ENCODE assay signal across 8 mouse cellular contexts in the genomic region with DNA sequence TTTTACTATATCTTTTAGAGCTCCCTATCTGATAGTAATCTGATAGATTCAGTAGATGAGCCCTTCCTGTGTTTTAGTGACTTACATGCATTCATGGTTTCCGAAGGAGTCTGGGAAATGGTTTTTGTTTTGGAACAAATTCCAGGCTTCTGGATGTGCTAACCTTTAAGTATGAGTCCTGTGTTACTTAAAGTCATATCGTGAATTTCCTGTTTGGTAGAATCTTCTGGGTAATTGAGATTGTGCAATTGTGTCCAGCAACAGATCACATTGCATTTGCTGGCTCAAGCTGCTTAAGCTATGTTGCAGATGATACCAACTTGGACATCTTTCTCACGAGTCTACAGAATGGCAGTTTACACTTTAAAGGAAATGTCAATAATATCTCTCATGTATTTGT. TPM values are rescaled to one million over a fixed set of nuclear protein-coding genes. Genes with fewer than 3 reads are reported as not detected.
DNase-seq lines count a peak whose midpoint lies in the region; ATAC-seq and TF ChIP-seq lines count a peak whose summit lies in the region.

No protein-coding gene starts in this region.

- no peak overlapping the region for H3K9ac ChIP-seq in heart, adult 2 months (ENCODE audit: low read depth, low read length)
- H3K9ac ChIP-seq in forebrain, embryonic 15.5 days (replicated peaks), result peak overlapping the region; percentile 93
- peak overlapping the region; percentile 96 for H3K9ac ChIP-seq in liver, embryonic 15.5 days

- H3ac ChIP-seq in C2C12 (ENCODE audit: control insufficient read depth, insufficient read length, low read depth), result no peak overlapping the region

- TF ChIP-seq EP300 in heart, adult 2 months (IDR thresholded peaks at IDR 0.05; ENCODE audit: insufficient read depth, low read depth, low read length), result no peak

- DNase-seq in heart, adult 2 months, result no peak
- no peak for DNase-seq in heart, postnatal 36 days
- DNase-seq in right cerebral cortex, postnatal 10 days (ENCODE audit: low spot score in 2 of 2), result no peak
- DNase-seq in urinary bladder, postnatal 4 days (ENCODE audit: low spot score in 2 of 2), result no peak
- no peak for DNase-seq in gastrocnemius, postnatal 4 days (ENCODE audit: low spot score in 2 of 2)

- peak overlapping the region; percentile 94 for H3K27ac ChIP-seq in heart, adult 2 months
- H3K27ac ChIP-seq in forebrain, embryonic 15.5 days (replicated peaks), result no peak overlapping the region
- peak overlapping the region; percentile 97 for H3K27ac ChIP-seq in liver, embryonic 15.5 days (replicated peaks)

- peaks cover 5% of the 10 kb centered on the region for H3K79me2 ChIP-seq in heart, adult 2 months (replicated peaks; ENCODE audit: control insufficient read depth, insufficient read depth, low read length)
- H3K79me2 ChIP-seq in C2C12 (ENCODE audit: control insufficient read depth, insufficient read depth), result peaks cover 70% of the 10 kb centered on the region

- peaks cover 34% of the 10 kb centered on the region for H3K36me3 ChIP-seq in heart, adult 2 months (ENCODE audit: control insufficient read depth, insufficient read depth, low read length)
- peaks cover 30% of the 10 kb centered on the region for H3K36me3 ChIP-seq in C2C12 (ENCODE audit: control insufficient read depth, insufficient read depth)
- no peaks in the 10 kb centered on the region for H3K36me3 ChIP-seq in forebrain, embryonic 15.5 days
- H3K36me3 ChIP-seq in liver, embryonic 15.5 days (replicated peaks), result peaks cover 7% of the 10 kb centered on the region; the same call in 1 of the 2 replicates

- no peak for TF ChIP-seq CTCF in heart, adult 2 months (IDR thresholded peaks at IDR 0.05)
- TF ChIP-seq CTCF in C2C12 (IDR thresholded peaks at IDR 0.05; ENCODE audit: control insufficient read depth, insufficient read depth, insufficient read length), result no peak

- intact Hi-C loops in heart, adult 2 months (cut with DNase I), result loop anchor here (2.0 to 5.0 kb wide), 6 partner anchors 18 to 339 kb away; a partner anchor contains a TSS
- intact Hi-C loops in heart, postnatal 36 days (cut with DNase I), result loop anchor here (5.0 kb wide), 1 partner anchor 49 kb away; no protein-coding TSS in a partner anchor

- no peaks in the 10 kb centered on the region for H3K27me3 ChIP-seq in heart, adult 2 months (ENCODE audit: control insufficient read depth, insufficient read depth, low read length)
- no peaks in the 10 kb centered on the region for H3K27me3 ChIP-seq in C2C12 (ENCODE audit: control insufficient read depth, insufficient read depth, insufficient read length)
- 0 out of 2 replicates have a peak, but pooled peaks cover 3% of the 10 kb centered on the region for H3K27me3 ChIP-seq in forebrain, embryonic 15.5 days
- H3K27me3 ChIP-seq in liver, embryonic 15.5 days, result no peaks in the 10 kb centered on the region; the same call in 1 of the 2 replicates

- H3K9me3 ChIP-seq in forebrain, embryonic 15.5 days, result no peaks in the 10 kb centered on the region
- H3K9me3 ChIP-seq in liver, embryonic 15.5 days (replicated peaks), result no peaks in the 10 kb centered on the region

- peak overlapping the region; percentile 98; the same call in 1 of the 2 replicates for H3K4me3 ChIP-seq in heart, adult 2 months
- H3K4me3 ChIP-seq in C2C12 (ENCODE audit: insufficient read depth, poor library complexity, severe bottlenecking), result peak overlapping the region; percentile 86
- peak overlapping the region; percentile 95 for H3K4me3 ChIP-seq in forebrain, embryonic 15.5 days
- H3K4me3 ChIP-seq in liver, embryonic 15.5 days (replicated peaks), result peak overlapping the region; percentile 98

- TF ChIP-seq POLR2A in heart, adult 2 months (IDR thresholded peaks at IDR 0.05; ENCODE audit: insufficient read depth, low read depth, low read length), result no peak

- ATAC-seq in forebrain, embryonic 15.5 days (replicated peaks), result no peak
- no peak for ATAC-seq in liver, embryonic 15.5 days (ENCODE audit: insufficient read depth)

- peak overlapping the region; percentile 54 for H3K4me2 ChIP-seq in forebrain, embryonic 15.5 days (replicated peaks)
- H3K4me2 ChIP-seq in liver, embryonic 15.5 days, result peak overlapping the region; percentile 90

- 16% methylated on average over 3 of the region's 3 CpGs for WGBS in heart, adult 2 months
- 36% methylated on average over 3 of the region's 3 CpGs for WGBS in forebrain, embryonic 15.5 days
- WGBS in liver, embryonic 15.5 days (ENCODE audit: insufficient replicate concordance), result 9% methylated on average over 3 of the region's 3 CpGs

- peaks cover 59% of the 10 kb centered on the region for H3K79me3 ChIP-seq in C2C12 (ENCODE audit: low read depth)

- peaks cover 23% of the 10 kb centered on the region for H3K4me1 ChIP-seq in heart, adult 2 months (ENCODE audit: control insufficient read depth, insufficient read depth, low read length)
- peaks cover 55% of the 10 kb centered on the region for H3K4me1 ChIP-seq in forebrain, embryonic 15.5 days
- H3K4me1 ChIP-seq in liver, embryonic 15.5 days (replicated peaks), result peaks cover 73% of the 10 kb centered on the region

TF ChIP-seq in C2C12, 6 proteins besides CTCF, POLR2A, EP300 and RAD21:
- TF ChIP-seq CEBPB (IDR thresholded peaks at IDR 0.05; ENCODE audit: low read depth), result peak; percentile 86
- TF ChIP-seq MYOD1 (IDR thresholded peaks at IDR 0.05; ENCODE audit: control insufficient read depth, insufficient read length, low read depth), result no peak
TF ChIP-seq in C2C12: peak in this region for 1.

RNA-seq across cellular contexts. Expression of a gene that starts 2.0 kb away (rescaled TPM):
- 10 to 100 TPM; 50.1 to 52.8 TPM for total RNA-seq in heart, adult 2 months (2021)
- polyA plus RNA-seq in heart, adult 2 months (2012; rRNA removed), result 51.3 and 95.3 TPM in 2 replicates
- total RNA-seq in heart, postnatal 36 days (2021), result 10 to 100 TPM; 49.6 to 54.5 TPM
- 36.7 TPM for polyA plus RNA-seq in C2C12 (2012; fragmentation: generic; extraction: Trizol)
- polyA plus RNA-seq in forebrain, embryonic 15.5 days (2015; fragmentation: Nextera tagmentation; extraction: Ambion mirVana), result 29.2 and 30.7 TPM in 2 replicates
- polyA plus RNA-seq in liver, embryonic 15.5 days (2015; fragmentation: Nextera tagmentation; extraction: Ambion mirVana), result 29.0 and 33.4 TPM in 2 replicates
- 10 to 100 TPM; 54.8 to 61.0 TPM for total RNA-seq in gastrocnemius, postnatal 4 days (2021)

RNA-seq across cellular contexts. Expression of a gene that starts 3.1 kb away (rescaled TPM):
- total RNA-seq in heart, adult 2 months (2021), result under 1 TPM; 0.26 to 0.70 TPM
- polyA plus RNA-seq in heart, adult 2 months (2012; rRNA removed), result 0.73 and 1.3 TPM in 2 replicates
- under 1 TPM; 0.33 to 0.57 TPM for total RNA-seq in heart, postnatal 36 days (2021)
- not detected for polyA plus RNA-seq in C2C12 (2012; fragmentation: generic; extraction: Trizol)
- 1.4 and 1.7 TPM in 2 replicates for polyA plus RNA-seq in forebrain, embryonic 15.5 days (2015; fragmentation: Nextera tagmentation; extraction: Ambion mirVana)
- polyA plus RNA-seq in liver, embryonic 15.5 days (2015; fragmentation: Nextera tagmentation; extraction: Ambion mirVana), result 0.07 and 0.17 TPM in 2 replicates
- 1 to 10 TPM; 2.0 to 2.3 TPM for total RNA-seq in gastrocnemius, postnatal 4 days (2021)

RNA-seq across cellular contexts. Expression of a gene that starts 32.8 kb away (rescaled TPM):
- under 1 TPM in 1 of 2 experiments, not detected in 1; 0.52 TPM for total RNA-seq in heart, adult 2 months (2021)
- 0.27 TPM in 1 of 2 replicates, not detected in the other for polyA plus RNA-seq in heart, adult 2 months (2012; rRNA removed)
- under 1 TPM in 1 of 2 experiments, not detected in 1; 0.62 TPM for total RNA-seq in heart, postnatal 36 days (2021)
- 0.15 TPM for polyA plus RNA-seq in C2C12 (2012; fragmentation: generic; extraction: Trizol)
- 2.3 and 2.6 TPM in 2 replicates for polyA plus RNA-seq in forebrain, embryonic 15.5 days (2015; fragmentation: Nextera tagmentation; extraction: Ambion mirVana)
- 1.0 and 1.1 TPM in 2 replicates for polyA plus RNA-seq in liver, embryonic 15.5 days (2015; fragmentation: Nextera tagmentation; extraction: Ambion mirVana)
- total RNA-seq in gastrocnemius, postnatal 4 days (2021), result 1 to 10 TPM in 1 of 2 experiments, under 1 TPM in 1; 0.81 to 1.4 TPM
